Mouse (Mus musculus) spleen, postnatal 0 days (tissue): ENCODE measurements around the gene Mmrn1. TPM values are rescaled to one million over a fixed set of nuclear protein-coding genes. Genes with fewer than 3 reads are reported as not detected.

Source experiments
- polyA plus RNA-seq: library from polyadenylated mRNA; unstranded; fragments of >200 nt; fragmentation: Nextera tagmentation; extraction: Ambion mirVana; gene quantifications from 2 replicates; pipeline ENCODE4 v1.2.1, GENCODE M21; 2015

Gene Mmrn1
- 3.0 and 3.7 TPM in 2 replicates for polyA plus RNA-seq

DNA sequence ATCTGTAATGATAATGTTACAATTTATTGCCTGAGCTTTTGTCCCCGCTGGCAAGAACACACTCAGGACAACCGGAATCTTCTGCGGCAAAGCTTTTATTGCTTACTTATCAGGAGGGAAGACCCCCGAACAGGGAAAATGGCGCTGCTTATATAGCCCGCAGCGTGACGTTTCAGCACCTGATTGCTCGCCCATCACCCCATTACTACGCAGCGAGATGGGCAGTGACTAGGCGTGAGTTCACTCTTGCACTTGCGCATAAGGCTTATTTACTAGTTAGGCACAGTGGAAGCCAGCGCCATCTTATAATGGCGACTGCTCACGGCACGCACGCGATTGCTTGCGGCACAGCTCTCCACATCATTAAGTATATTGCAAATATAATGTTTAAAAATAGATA is at the start of gene Mmrn1:
Mmrn1 (plus strand) TSS at position 301 of the 400 bp plus-strand sequence.

Other genes starting within 250 kb of the Mmrn1 start
- 333 and 347 TPM in 2 replicates for gene Snca, start 95.1 kb upstream of the Mmrn1 start, polyA plus RNA-seq